Mouse (Mus musculus) liver, embryonic 13.5 days (tissue): Measurements from ENCODE around the gene Bend6. TPM values are rescaled to one million over a fixed set of nuclear protein-coding genes. Genes with fewer than 3 reads are reported as not detected.

Experiments
- ATAC-seq: fragments of 200-750 bp; cut with Nextera tagmentation; 2 replicates; pipeline ENCODE4 v1.8.0; 2017; ENCODE audit warnings: low read depth, mild to moderate bottlenecking, moderate number of reproducible peaks, moderate library complexity
- DNase-seq: peaks from one replicate; pipeline ENCODE4 v3.0.0; 2022
- H3K27ac ChIP-seq: fragments of 300-500 bp; sonication (generic); 2 replicates; pipeline ENCODE4 v1.5.1; 2015; ENCODE audit warnings: moderate library complexity, mild to moderate bottlenecking, inconsistent platforms
- H3K27me3 ChIP-seq: fragments of 300-500 bp; sonication (generic); 2 replicates; pipeline ENCODE4 v1.6.1; 2015; ENCODE audit warnings: mild to moderate bottlenecking, inconsistent platforms
- H3K36me3 ChIP-seq: fragments of 300-500 bp; sonication (generic); 2 replicates; pipeline ENCODE4 v1.6.1; 2015; ENCODE audit warnings: mild to moderate bottlenecking, inconsistent platforms
- H3K4me1 ChIP-seq: fragments of 300-500 bp; sonication (generic); replicated peaks from 2 replicates; pipeline ENCODE4 v1.6.1; 2015; ENCODE audit warnings: inconsistent platforms
- H3K4me2 ChIP-seq: fragments of 300-500 bp; sonication (generic); 2 replicates; pipeline ENCODE4 v1.6.1; 2015; ENCODE audit warnings: inconsistent platforms, mild to moderate bottlenecking, moderate library complexity
- H3K4me3 ChIP-seq: fragments of 300-500 bp; sonication (generic); replicated peaks from 2 replicates; pipeline ENCODE4 v1.5.1; 2015; ENCODE audit warnings: mild to moderate bottlenecking, inconsistent platforms
- H3K9ac ChIP-seq: fragments of 300-500 bp; sonication (generic); 2 replicates; pipeline ENCODE4 v1.6.1; 2015; ENCODE audit warnings: mild to moderate bottlenecking, inconsistent platforms
- H3K9me3 ChIP-seq: fragments of 300-500 bp; sonication (generic); replicated peaks from 2 replicates; pipeline ENCODE4 v1.6.1; 2016; ENCODE audit warnings: inconsistent platforms
- WGBS: fragments of 180-500 bp; shearing (Covaris S2); methylation state at CpG from one replicate; pipeline ENCODE4 v1.1.7; 2015; ENCODE audit not compliant: insufficient replicate concordance; 5-methylcytosine and 5-hydroxymethylcytosine counted together
- polyA plus RNA-seq: library from polyadenylated mRNA; unstranded; fragments of >200 nt; fragmentation: Nextera tagmentation; extraction: Ambion mirVana; gene quantifications from 2 replicates; pipeline ENCODE4 v1.2.1, GENCODE M21; 2015

Gene Bend6
- 1.0 and 1.2 TPM in 2 replicates for polyA plus RNA-seq

DNA sequence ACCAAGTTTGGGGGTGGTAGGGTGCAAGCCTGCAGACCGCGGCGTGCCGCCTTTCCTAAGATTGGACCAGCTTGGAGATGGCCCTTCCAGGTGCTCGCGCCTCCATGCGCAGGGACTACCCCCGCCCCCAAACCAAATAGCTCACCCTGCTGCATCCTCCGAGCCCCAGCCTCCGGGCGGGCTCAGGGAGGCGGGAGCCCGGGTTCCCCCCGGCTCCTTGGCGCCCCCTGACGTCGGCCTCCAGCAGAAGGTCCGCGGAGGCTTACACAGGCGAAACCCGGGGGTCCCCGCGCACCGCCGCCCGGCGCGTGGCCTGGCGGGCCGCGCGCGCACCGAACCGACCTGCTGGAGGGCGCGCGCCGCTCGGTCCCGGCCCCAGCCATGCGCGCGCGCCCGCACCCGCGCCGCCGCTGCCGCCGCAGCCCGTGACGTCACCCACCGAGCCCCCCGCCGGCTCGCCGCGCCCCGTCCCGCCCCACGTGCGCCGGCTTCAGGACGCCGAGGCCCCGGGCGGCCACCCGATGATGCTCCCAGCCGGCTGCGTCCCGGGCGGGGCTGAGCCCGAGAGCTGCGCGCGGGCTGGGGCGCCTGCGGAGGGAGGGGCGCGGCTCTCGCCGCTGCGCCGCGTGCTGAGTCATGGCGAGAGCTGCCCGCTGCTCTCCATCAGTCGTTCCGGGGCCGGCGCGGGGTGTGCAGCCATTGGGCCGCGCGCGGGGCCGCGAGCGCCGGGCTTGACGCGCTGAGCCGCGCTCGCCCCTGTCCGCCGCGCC lies at the start of gene Bend6:
Bend6 (minus strand) TSS at position 396 of the 770 bp plus-strand sequence.
- H3K36me3 ChIP-seq: no peaks in the 10 kb centered on the region
- peaks cover 76% of the 10 kb centered on the region for H3K27me3 ChIP-seq
- peaks cover 6% of the 10 kb centered on the region; the same call in 1 of the 2 replicates for H3K4me1 ChIP-seq
- WGBS: under 1% methylated on average over 61 of the region's 110 CpGs
- peak; percentile 30 for DNase-seq
- H3K9ac ChIP-seq: peak within 1 kb of the TSS; percentile 57
- H3K9me3 ChIP-seq: no peaks in the 10 kb centered on the region
- no peak within 1 kb of the TSS for H3K27ac ChIP-seq
- H3K4me3 ChIP-seq: peak within 1 kb of the TSS; percentile 58
- peak; percentile 73 for ATAC-seq
- peak within 1 kb of the TSS; percentile 74 for H3K4me2 ChIP-seq

DNA sequence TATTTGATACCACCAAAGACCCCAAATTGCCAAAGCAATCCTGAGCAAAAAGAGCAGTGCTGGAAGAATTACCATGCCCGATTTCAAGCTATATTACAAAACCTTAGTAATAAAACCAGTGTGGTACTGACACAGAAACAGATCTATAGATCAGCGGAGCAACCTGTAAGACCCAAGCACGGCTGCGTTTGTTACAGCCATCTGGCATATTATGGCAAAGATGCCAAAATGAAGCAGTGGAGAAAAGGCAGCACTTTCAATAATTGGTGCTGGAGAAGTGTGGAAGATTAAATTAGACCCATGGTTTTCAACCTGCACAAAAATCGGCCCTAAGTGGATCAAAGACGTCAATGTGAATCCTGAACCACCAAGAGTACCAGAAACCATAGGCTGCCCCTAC lies 48.0 kb upstream of the Bend6 start:
- Histone ChIP-seq H3K4me2 (no peak overlapping the region), H3K9ac (no peak overlapping the region), H3K36me3 (no peaks in the 10 kb centered on the region), H3K4me3 (no peak overlapping the region), H3K9me3 (no peaks in the 10 kb centered on the region), H3K27me3 (no peaks in the 10 kb centered on the region), H3K27ac (no peak overlapping the region), H3K4me1 (no peaks in the 10 kb centered on the region)
- ATAC-seq (no peak), DNase-seq (no peak)
- WGBS: 68% methylated on average over 6 of the region's 6 CpGs

DNA sequence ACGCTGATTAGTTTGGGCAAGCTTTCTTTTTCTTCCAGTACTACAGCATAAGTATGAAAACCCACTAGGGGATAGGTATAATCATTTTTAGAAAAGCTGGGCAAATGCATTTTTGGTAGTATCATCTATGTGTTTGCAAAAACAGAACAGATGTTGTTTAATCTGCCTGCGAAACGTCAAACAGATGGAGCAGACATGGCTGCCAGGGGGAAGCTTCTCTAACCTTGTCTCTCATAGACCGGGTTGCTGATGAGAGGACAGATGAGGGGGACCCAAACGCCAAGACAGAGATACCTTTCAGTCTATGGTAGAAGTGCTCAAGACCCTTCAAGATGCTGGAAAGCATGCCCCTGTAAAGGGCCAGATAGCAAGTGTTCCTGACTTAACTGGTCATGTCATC lies 40.9 kb upstream of the Bend6 start:
- Histone ChIP-seq H3K4me3 (no peak overlapping the region), H3K27me3 (no peaks in the 10 kb centered on the region), H3K4me1 (peaks cover 7% of the 10 kb centered on the region), H3K9ac (no peak overlapping the region), H3K27ac (no peak overlapping the region), H3K9me3 (no peaks in the 10 kb centered on the region), H3K36me3 (no peaks in the 10 kb centered on the region), H3K4me2 (no peak overlapping the region)
- no peak for DNase-seq
- WGBS: 72% methylated on average over 5 of the region's 5 CpGs
- ATAC-seq: no peak

DNA sequence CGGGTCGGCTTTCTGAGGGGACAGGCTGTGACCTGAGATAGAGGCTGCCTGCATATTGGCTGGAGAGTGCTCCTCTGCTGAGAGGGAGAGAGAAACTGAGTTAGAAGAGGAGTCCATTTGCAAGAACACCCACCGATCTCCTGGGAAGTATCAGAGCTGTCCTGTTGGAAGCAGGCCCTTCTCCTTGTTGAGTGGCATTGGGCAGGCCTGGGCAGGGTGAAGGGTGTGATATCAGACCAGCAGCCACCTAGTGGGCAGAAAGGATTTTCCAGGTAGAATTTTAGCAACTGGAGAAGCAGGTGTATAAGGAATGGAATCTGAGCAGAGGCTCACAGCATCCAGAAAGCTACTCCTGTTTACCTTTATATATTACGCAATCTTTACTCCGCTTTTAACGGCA lies 40.2 kb upstream of the Bend6 start:
- ATAC-seq: no peak
- Histone ChIP-seq H3K27ac (no peak overlapping the region), H3K9me3 (no peaks in the 10 kb centered on the region)

DNA sequence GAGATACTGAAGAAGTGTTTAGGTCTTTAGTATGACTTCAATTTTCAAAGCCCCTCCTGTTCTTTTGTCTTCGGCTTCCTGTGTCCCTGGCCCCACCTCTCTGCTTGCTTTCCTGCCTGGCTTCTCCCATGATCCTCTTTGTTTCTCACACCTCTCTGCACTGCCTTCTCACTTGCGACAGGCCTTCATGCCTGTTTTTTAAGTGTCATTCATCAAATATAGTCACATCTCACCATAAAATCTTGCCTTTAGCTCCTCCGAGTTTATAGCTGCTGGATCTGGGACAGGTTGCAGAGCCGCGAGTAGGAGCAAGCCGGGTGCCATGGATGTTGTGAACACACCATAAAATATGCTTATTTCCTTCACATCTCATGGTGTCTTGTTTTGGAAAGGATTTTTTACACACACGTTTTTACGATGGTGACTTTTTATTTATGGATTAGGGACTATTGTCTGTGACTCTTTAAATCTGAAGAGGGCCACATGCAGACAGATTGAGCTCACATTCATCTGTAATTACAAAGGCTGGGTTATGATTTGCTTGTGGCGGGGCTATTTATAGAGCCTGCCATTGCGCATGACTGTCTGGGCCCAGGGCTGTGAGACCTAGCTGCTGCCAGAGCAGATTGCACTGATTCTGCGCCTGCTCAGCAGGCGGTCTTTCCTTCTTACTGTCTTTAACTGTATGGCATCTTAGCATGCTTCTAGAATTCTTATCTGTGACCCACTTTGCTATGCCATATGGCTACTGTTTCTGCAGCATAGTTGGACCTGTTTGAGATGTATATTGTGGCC lies 39.2 kb upstream of the Bend6 start:
- Histone ChIP-seq H3K36me3 (no peaks in the 10 kb centered on the region), H3K4me1 (peaks cover 7% of the 10 kb centered on the region), H3K27me3 (no peaks in the 10 kb centered on the region), H3K4me2 (no peak overlapping the region), H3K4me3 (no peak overlapping the region), H3K9me3 (no peaks in the 10 kb centered on the region), H3K9ac (no peak overlapping the region), H3K27ac (no peak overlapping the region)
- ATAC-seq (no peak), DNase-seq (no peak)
- 69% methylated on average over 12 of the region's 12 CpGs for WGBS

More for the DNA sequence above, 40.2 kb upstream of the Bend6 start:
- Histone ChIP-seq H3K4me1 (peaks cover 7% of the 10 kb centered on the region), H3K4me2 (no peak overlapping the region), H3K27me3 (no peaks in the 10 kb centered on the region), H3K4me3 (no peak overlapping the region), H3K36me3 (no peaks in the 10 kb centered on the region), H3K9ac (no peak overlapping the region)
- WGBS: 78% methylated on average over 6 of the region's 6 CpGs
- DNase-seq: no peak

DNA sequence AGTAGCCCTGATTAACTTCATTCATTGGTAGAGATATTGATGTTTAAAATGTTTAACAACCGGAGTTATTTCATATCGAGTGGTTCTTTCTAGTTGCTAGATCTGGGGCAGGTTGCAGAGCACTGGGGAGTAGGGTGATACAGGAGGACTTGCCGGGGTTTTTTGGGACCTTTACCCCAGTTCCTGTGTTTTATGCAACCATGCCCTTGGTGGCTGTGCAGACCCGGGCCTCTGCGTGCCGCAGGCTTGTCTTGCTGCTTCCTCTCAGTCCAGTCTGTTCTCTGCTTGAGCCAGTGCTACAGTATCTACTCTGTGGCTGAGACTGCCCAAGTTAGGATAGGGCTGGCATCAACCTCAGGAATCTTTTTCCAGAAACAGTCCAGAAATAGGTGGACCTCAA lies 38.1 kb upstream of the Bend6 start:
- no peak overlapping the region for H3K4me3 ChIP-seq
- DNase-seq (no peak), ATAC-seq (no peak)
- 0 out of 2 replicates have a peak overlapping the region, but pooled peaks have one; percentile 19 for H3K4me2 ChIP-seq
- H3K9ac ChIP-seq: no peak overlapping the region
- WGBS: 60% methylated on average over 6 of the region's 6 CpGs
- peaks cover 7% of the 10 kb centered on the region for H3K4me1 ChIP-seq
- no peaks in the 10 kb centered on the region for H3K9me3 ChIP-seq
- H3K27me3 ChIP-seq: no peaks in the 10 kb centered on the region
- peak overlapping the region; percentile 55; the same call in 1 of the 2 replicates for H3K27ac ChIP-seq
- H3K36me3 ChIP-seq: no peaks in the 10 kb centered on the region

DNA sequence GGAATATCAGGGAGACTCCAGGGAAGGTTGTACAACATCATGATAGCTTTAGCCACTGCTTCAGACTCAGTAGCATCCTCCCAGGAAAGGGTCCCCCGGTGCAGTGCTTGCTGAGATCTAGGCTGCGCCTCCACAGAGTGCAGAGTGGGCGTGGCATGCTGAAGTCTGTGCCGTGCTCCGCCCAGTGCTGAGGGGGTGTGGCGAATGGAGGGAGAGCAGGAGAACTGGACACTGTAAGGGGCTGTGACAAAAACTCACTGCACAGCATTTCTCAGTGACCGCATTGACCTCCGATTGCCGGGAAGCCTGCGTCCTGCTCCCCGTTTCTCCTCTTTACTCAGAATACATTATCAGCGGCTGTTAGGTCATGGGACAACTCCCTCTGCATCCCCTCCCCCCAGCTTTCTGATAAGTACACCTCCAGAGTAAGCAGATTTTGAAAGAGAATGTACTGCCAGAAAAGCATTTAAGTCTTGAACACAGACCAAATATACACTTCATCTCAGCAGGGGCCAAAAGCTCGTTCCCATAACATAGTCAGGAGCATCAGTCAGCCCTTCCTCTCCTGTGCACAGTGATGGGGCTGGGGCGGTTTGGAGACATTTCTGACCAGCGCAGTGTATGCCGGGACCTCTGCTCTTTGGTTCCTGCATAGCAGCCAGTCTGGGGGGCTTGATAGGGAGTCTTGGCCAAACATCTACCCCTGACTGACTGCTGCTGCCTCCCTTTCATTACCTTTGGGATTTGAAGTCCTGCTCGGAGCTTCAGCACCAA lies 37.5 kb upstream of the Bend6 start:
- ATAC-seq (peak; percentile 84), DNase-seq (no peak)
- H3K4me1 ChIP-seq: peaks cover 7% of the 10 kb centered on the region
- no peaks in the 10 kb centered on the region for H3K9me3 ChIP-seq
- no peak overlapping the region for H3K9ac ChIP-seq
- 53% methylated on average over 17 of the region's 17 CpGs for WGBS
- H3K36me3 ChIP-seq: no peaks in the 10 kb centered on the region
- peak overlapping the region; percentile 19; the same call in 1 of the 2 replicates for H3K4me2 ChIP-seq
- H3K27ac ChIP-seq: peak overlapping the region; percentile 55
- no peaks in the 10 kb centered on the region for H3K27me3 ChIP-seq
- 0 out of 2 replicates have a peak overlapping the region, but pooled peaks have one; percentile 16 for H3K4me3 ChIP-seq

DNA sequence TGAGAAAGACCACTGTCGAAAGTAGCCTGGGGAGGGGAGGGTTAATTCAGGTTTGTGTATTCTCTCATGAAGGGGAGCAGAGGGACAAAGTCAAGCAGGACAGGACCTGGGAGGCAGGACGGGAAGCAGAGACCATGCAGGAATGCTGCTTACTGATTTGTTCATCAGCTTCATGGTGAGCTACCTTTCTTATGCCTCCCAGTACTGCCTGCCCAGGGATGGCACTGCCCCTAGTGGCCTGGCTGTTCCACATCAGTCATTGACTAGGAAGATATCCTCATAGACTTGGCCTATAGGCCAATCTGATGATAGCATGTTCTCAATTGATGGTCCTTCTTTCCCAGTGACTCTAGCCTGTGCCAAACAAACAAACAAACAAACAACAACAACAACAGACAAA lies 36.3 kb upstream of the Bend6 start:
- WGBS: 40% methylated on average over 2 of the region's 2 CpGs
- DNase-seq: no peak
- no peak overlapping the region for H3K9ac ChIP-seq
- H3K4me2 ChIP-seq: no peak overlapping the region
- H3K36me3 ChIP-seq: no peaks in the 10 kb centered on the region
- peaks cover 7% of the 10 kb centered on the region for H3K4me1 ChIP-seq
- no peaks in the 10 kb centered on the region for H3K27me3 ChIP-seq
- no peak overlapping the region for H3K4me3 ChIP-seq
- no peak for ATAC-seq
- H3K9me3 ChIP-seq: no peaks in the 10 kb centered on the region
- no peak overlapping the region for H3K27ac ChIP-seq

DNA sequence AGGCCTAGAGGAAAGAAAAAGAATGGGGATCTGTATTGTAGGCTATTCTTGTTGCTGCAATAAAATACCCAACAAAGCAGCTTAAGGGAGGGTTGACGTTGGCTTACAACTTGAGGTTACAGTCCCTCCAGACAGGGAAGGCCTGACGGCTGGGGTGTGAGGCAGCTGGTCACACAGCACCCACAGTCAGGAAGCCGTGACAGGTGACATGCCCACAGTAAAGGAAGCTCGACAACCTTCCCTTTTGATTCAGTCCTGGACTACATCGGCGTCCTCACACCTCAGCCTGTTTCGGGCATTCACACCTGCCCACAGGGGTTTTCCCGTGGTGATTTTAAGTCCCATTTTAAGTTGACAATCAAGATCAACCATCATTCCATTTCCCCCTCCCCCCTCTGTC lies 35.0 kb upstream of the Bend6 start:
- Histone ChIP-seq H3K4me2 (no peak overlapping the region), H3K27me3 (no peaks in the 10 kb centered on the region)

DNA sequence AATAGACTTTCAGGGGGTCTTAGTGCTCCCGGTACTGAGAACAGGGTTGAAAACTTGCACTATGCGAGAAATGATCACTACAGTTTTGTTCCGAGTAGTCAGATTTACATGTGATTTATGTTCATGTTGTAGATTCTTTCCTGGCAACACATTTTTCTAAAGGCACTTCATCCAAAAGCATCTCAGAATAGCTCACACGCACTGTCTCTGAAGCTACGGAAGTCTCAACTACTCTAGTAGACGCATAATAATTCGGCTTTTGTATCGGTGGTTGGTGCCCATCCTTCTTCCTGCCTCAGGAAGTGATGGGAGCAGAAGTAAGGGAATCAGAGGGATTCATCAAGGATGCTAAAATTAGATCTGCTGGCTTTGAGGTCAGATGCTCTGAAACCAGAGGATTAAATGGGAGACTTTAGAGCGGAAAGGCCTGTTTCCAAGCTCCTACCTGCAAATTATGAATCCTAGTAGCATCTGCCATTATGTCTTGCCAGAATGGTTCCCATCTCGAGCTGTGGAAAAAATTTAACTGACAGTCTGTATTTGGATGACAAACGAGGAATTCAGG lies 32.8 kb upstream of the Bend6 start:
- DNase-seq: no peak
- Histone ChIP-seq H3K27ac (no peak overlapping the region), H3K4me1 (peaks cover 2% of the 10 kb centered on the region), H3K36me3 (no peaks in the 10 kb centered on the region), H3K9ac (no peak overlapping the region), H3K4me2 (no peak overlapping the region), H3K9me3 (no peaks in the 10 kb centered on the region), H3K4me3 (no peak overlapping the region), H3K27me3 (no peaks in the 10 kb centered on the region)
- ATAC-seq: no peak
- 67% methylated on average over 11 of the region's 11 CpGs for WGBS

More for the DNA sequence above, 35.0 kb upstream of the Bend6 start:
- Histone ChIP-seq H3K36me3 (no peaks in the 10 kb centered on the region), H3K9me3 (no peaks in the 10 kb centered on the region), H3K4me3 (no peak overlapping the region), H3K4me1 (peaks cover 7% of the 10 kb centered on the region), H3K27ac (no peak overlapping the region), H3K9ac (no peak overlapping the region)
- ATAC-seq: no peak
- 50% methylated on average over 8 of the region's 8 CpGs for WGBS
- no peak for DNase-seq

DNA sequence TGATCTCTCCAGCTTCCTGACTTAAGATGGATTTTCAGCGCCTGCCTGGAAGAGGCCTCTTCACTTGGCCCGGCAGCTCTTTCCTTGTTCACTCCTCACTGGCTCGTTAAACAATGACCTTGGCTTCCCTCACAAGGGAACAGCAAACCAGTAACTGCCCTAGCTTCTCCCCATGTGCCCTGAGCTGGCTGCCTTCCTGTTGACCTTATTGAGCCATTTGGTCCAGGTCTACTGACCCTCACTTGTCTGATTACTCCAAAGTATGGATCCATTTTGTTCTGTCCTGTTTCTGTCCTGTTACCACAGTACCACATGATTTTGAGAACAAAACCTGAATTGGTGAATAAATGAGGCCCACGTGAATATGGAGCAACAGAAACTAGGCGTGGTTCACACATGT lies 32.2 kb upstream of the Bend6 start:
- Histone ChIP-seq H3K4me1 (no peaks in the 10 kb centered on the region), H3K9ac (no peak overlapping the region), H3K4me3 (no peak overlapping the region), H3K27me3 (no peaks in the 10 kb centered on the region), H3K4me2 (no peak overlapping the region), H3K9me3 (no peaks in the 10 kb centered on the region), H3K27ac (no peak overlapping the region; the same call in 1 of the 2 replicates), H3K36me3 (no peaks in the 10 kb centered on the region)
- ATAC-seq: peak; percentile 29; the same call in 1 of the 2 replicates
- WGBS: 65% methylated on average over 5 of the region's 5 CpGs
- DNase-seq: no peak
